Mouse (Mus musculus) CD4-positive, CD25-positive, alpha-beta regulatory T cell, adult 4 months (primary cell): ENCODE results near the gene Atcay. TPM values are rescaled to one million over a fixed set of nuclear protein-coding genes. Genes with fewer than 3 reads are reported as not detected.
A peak's percentile ranks its signal among the peaks of the same experiment; 100 is the strongest.
"Not testable (repeated sequence)": the region's sequence is repeated elsewhere in the genome, so short reads cannot be mapped to it uniquely, and the experiment has no call there.

Source experiments
- ATAC-seq: one replicate; pipeline ENCODE4 v1.8.0; 2017
- polyA plus RNA-seq, 2 experiments: library from polyadenylated mRNA; unstranded; fragments of 100-300 nt; shearing (Covaris generic); gene quantifications; one replicate each; pipeline ENCODE4 v1.2.1; 2017

Gene Atcay
- polyA plus RNA-seq, 2 experiments from 2014 or later = 4.0 to 6.2 TPM

GRCm38 (mm10) chr10:81242021-81242420 is 11.4 kb upstream of the Atcay start:
- ATAC-seq = no peak

GRCm38 (mm10) chr10:81240876-81241275 is 10.2 kb upstream of the Atcay start:
- ATAC-seq = peak; percentile 45

- ATAC-seq = no peak
These were observed 8.0 kb upstream of the Atcay start for GRCm38 (mm10) chr10:81238618-81239017.

- ATAC-seq = no peak
These were observed 6.0 kb upstream of the Atcay start for GRCm38 (mm10) chr10:81236471-81237268.

- ATAC-seq = no peak
These were observed 3.6 kb upstream of the Atcay start for GRCm38 (mm10) chr10:81234206-81234605.

- ATAC-seq = no peak
These were observed 2.6 kb upstream of the Atcay start for GRCm38 (mm10) chr10:81233226-81233585.

GRCm38 (mm10) chr10:81232580-81233225 is 2.1 kb upstream of the Atcay start, which contains the start of gene Zfr2:
TSS of gene Zfr2 (plus strand) at chr10:81233155.
- peak; percentile 88 for ATAC-seq

- no peak for ATAC-seq
These were observed 803 bp upstream of the Atcay start for GRCm38 (mm10) chr10:81231436-81231835.

- peak; percentile 36 for ATAC-seq
These were observed 747 bp downstream of the Atcay start for GRCm38 (mm10) chr10:81229735-81230437.

GRCm38 (mm10) chr10:81223731-81224130 is 6.9 kb downstream of the Atcay start:
- ATAC-seq = not testable (repeated sequence)

- no peak for ATAC-seq
These were observed 9.1 kb downstream of the Atcay start for GRCm38 (mm10) chr10:81221402-81222015.

GRCm38 (mm10) chr10:81217964-81218363 is 12.7 kb downstream of the Atcay start:
- peak; percentile 72 for ATAC-seq

- peak; percentile 63 for ATAC-seq
These were observed 13.4 kb downstream of the Atcay start for GRCm38 (mm10) chr10:81217267-81217666.

- no peak for ATAC-seq
These were observed 13.8 kb downstream of the Atcay start for GRCm38 (mm10) chr10:81216810-81217209.

- no peak for ATAC-seq
These were observed 14.4 kb downstream of the Atcay start for GRCm38 (mm10) chr10:81216260-81216659.

- no peak for ATAC-seq
These were observed 20.5 kb downstream of the Atcay start for GRCm38 (mm10) chr10:81210154-81210553.

- ATAC-seq = no peak
These were observed 26.5 kb downstream of the Atcay start for GRCm38 (mm10) chr10:81204137-81204536.

GRCm38 (mm10) chr10:81202978-81203720 is 27.5 kb downstream of the Atcay start:
- ATAC-seq = no peak

GRCm38 (mm10) chr10:81201807-81202758 is 28.6 kb downstream of the Atcay start, which contains the start of gene Nmrk2:
TSS of gene Nmrk2 (minus strand) at chr10:81202051.
- ATAC-seq = no peak

GRCm38 (mm10) chr10:81200605-81201287 is 29.9 kb downstream of the Atcay start:
- no peak for ATAC-seq
